Mouse (Mus musculus) left cerebral cortex, postnatal 36 days (tissue): ENCODE data around the gene Dbt. TPM values are rescaled to one million over a fixed set of nuclear protein-coding genes. Genes with fewer than 3 reads are reported as not detected.
A peak's percentile ranks its signal among the peaks of the same experiment; 100 is the strongest.

Experiments
- DNase-seq, 2 experiments: peaks; one replicate each; pipeline ENCODE4 v3.0.0; 2021 to 2022; ENCODE audit warnings: low spot score in 2 of 2, mixed read lengths in 1 of 2
- intact Hi-C: fragments of 180-260 bp; cut with DNase I; formaldehyde crosslinking; loops from one replicate; pipeline ENCODE4 v1.15.1; 2025
- total RNA-seq, 2 experiments: library from RNA; stranded (reverse); gene quantifications; 2 replicates each; pipeline ENCODE4 v1.2.3; 2021

Dbt gene
- total RNA-seq, result 10 to 100 TPM; 17.8 to 18.7 TPM

- intact Hi-C loops, result loop anchor here (5.0 to 10.0 kb wide), 2 partner anchors 79 to 322 kb away; partner anchors contain the start of gene Sass6
- peak; percentile 85 to 87 for DNase-seq
Measured at GRCm38 (mm10) chr3:116512904-116513716, at the start of gene Dbt. Dbt (plus strand) TSS chr3:116513070.

- intact Hi-C loops, result no loop called here
- no peak for DNase-seq
Measured at GRCm38 (mm10) chr3:116464318-116464717, 48.6 kb upstream of the Dbt start.

- no peak for DNase-seq
- intact Hi-C loops, result no loop called here
Measured at GRCm38 (mm10) chr3:116465709-116466108, 47.2 kb upstream of the Dbt start.

- DNase-seq, result no peak
- intact Hi-C loops, result no loop called here
Measured at GRCm38 (mm10) chr3:116474602-116475001, 38.3 kb upstream of the Dbt start.

- intact Hi-C loops, result no loop called here
- no peak for DNase-seq
Measured at GRCm38 (mm10) chr3:116476686-116477298, 36.1 kb upstream of the Dbt start.

GRCm38 (mm10) chr3:116477351-116477750 lies 35.5 kb upstream of the Dbt start:
- no peak for DNase-seq
- intact Hi-C loops, result no loop called here

GRCm38 (mm10) chr3:116480119-116480518 lies 32.8 kb upstream of the Dbt start:
- intact Hi-C loops, result loop anchor here (10.0 kb wide), 1 partner anchor 445 kb away; no protein-coding TSS in a partner anchor

GRCm38 (mm10) chr3:116480937-116481336 lies 31.9 kb upstream of the Dbt start:
- no peak for DNase-seq
- intact Hi-C loops, result loop anchor here (10.0 kb wide), 1 partner anchor 446 kb away; no protein-coding TSS in a partner anchor

More at GRCm38 (mm10) chr3:116480119-116480518, 32.8 kb upstream of the Dbt start:
- DNase-seq, result no peak

GRCm38 (mm10) chr3:116482724-116483123 lies 30.1 kb upstream of the Dbt start:
- no peak for DNase-seq
- intact Hi-C loops, result loop anchor here (10.0 kb wide), 1 partner anchor 448 kb away; no protein-coding TSS in a partner anchor

GRCm38 (mm10) chr3:116483271-116483670 lies 29.6 kb upstream of the Dbt start:
- no peak for DNase-seq
- intact Hi-C loops, result loop anchor here (10.0 kb wide), 1 partner anchor 448 kb away; no protein-coding TSS in a partner anchor

GRCm38 (mm10) chr3:116490920-116491319 lies 21.9 kb upstream of the Dbt start:
- intact Hi-C loops, result loop anchor here (5.0 kb wide), 2 partner anchors 69 to 159 kb away; partner anchors contain the start of gene Cdc14a
- no peak for DNase-seq

- DNase-seq, result no peak
- intact Hi-C loops, result loop anchor here (5.0 kb wide), 2 partner anchors 70 to 160 kb away; partner anchors contain the start of gene Cdc14a
Measured at GRCm38 (mm10) chr3:116491923-116492454, 20.9 kb upstream of the Dbt start.

GRCm38 (mm10) chr3:116493658-116494057 lies 19.2 kb upstream of the Dbt start:
- intact Hi-C loops, result loop anchor here (5.0 kb wide), 2 partner anchors 71 to 161 kb away; partner anchors contain the start of gene Cdc14a

GRCm38 (mm10) chr3:116495671-116496070 lies 17.2 kb upstream of the Dbt start:
- intact Hi-C loops, result no loop called here
- DNase-seq, result no peak

More at GRCm38 (mm10) chr3:116493658-116494057, 19.2 kb upstream of the Dbt start:
- DNase-seq, result no peak

- DNase-seq, result peak; percentile 98
- intact Hi-C loops, result loop anchor here (5.0 kb wide), 1 partner anchor 239 kb away; no protein-coding TSS in a partner anchor
Measured at GRCm38 (mm10) chr3:116507772-116508351, 5.0 kb upstream of the Dbt start, which contains the start of gene Rtca. Rtca (minus strand) TSS chr3:116508208.

GRCm38 (mm10) chr3:116512151-116512903 lies 543 bp upstream of the Dbt start:
- intact Hi-C loops, result loop anchor here (5.0 to 10.0 kb wide), 2 partner anchors 80 to 322 kb away; partner anchors contain the start of gene Sass6

GRCm38 (mm10) chr3:116520141-116520761 lies 7.4 kb downstream of the Dbt start:
- intact Hi-C loops, result no loop called here
- DNase-seq, result no peak

More at GRCm38 (mm10) chr3:116512151-116512903, 543 bp upstream of the Dbt start:
- no peak for DNase-seq

- no peak for DNase-seq
- intact Hi-C loops, result no loop called here
Measured at GRCm38 (mm10) chr3:116529741-116530140, 16.9 kb downstream of the Dbt start.
